Mouse (Mus musculus) spleen, adult 2 months (tissue): ENCODE measurements around the gene Cenps. TPM values are rescaled to one million over a fixed set of nuclear protein-coding genes. Genes with fewer than 3 reads are reported as not detected.
"Not testable (repeated sequence)": the region's sequence is repeated elsewhere in the genome, so short reads cannot be mapped to it uniquely, and the experiment has no call there.

Source experiments
- DNase-seq, 2 experiments: peaks; one replicate each; pipeline versions ENCODE4 v3.0.0 to v3.0.0-alpha.2; 2012 to 2021; ENCODE audit warnings: low spot score in 2 of 2, low read depth in 1 of 2
- H3K27ac ChIP-seq: fragments of 200-500 bp; 2 replicates; pipeline ENCODE4 v1.5.1; 2012; ENCODE audit warnings: low read length, inconsistent platforms; ENCODE audit not compliant: insufficient read depth
- H3K27me3 ChIP-seq: fragments of 200-500 bp; 2 replicates; pipeline ENCODE4 v1.6.1; 2012; ENCODE audit warnings: mild to moderate bottlenecking, moderate library complexity, low read length, inconsistent platforms; ENCODE audit not compliant: control insufficient read depth, insufficient read depth
- H3K36me3 ChIP-seq: fragments of 200-500 bp; 2 replicates; pipeline ENCODE4 v1.6.1; 2012; ENCODE audit warnings: mild to moderate bottlenecking, low read length, inconsistent platforms; ENCODE audit not compliant: control insufficient read depth, insufficient read depth
- H3K4me1 ChIP-seq: fragments of 200-500 bp; 2 replicates; pipeline ENCODE4 v1.6.1; 2011; ENCODE audit warnings: inconsistent platforms; ENCODE audit not compliant: control insufficient read depth, insufficient read depth, insufficient read length
- H3K4me3 ChIP-seq: fragments of 200-500 bp; 2 replicates; pipeline ENCODE4 v1.5.1; 2011; ENCODE audit warnings: mild to moderate bottlenecking, inconsistent platforms; ENCODE audit not compliant: insufficient read depth, insufficient read length; ENCODE audit errors: extremely low read depth
- CTCF ChIP-seq: fragments of 200-500 bp; IDR thresholded peaks from 2 replicates; pipeline ENCODE4 v1.5.1; 2011; ENCODE audit warnings: mild to moderate bottlenecking, inconsistent platforms; ENCODE audit not compliant: insufficient read depth, insufficient read length, insufficient replicate concordance; ENCODE audit errors: extremely low read depth
- POLR2A ChIP-seq: fragments of 200-500 bp; IDR thresholded peaks from 2 replicates; pipeline ENCODE4 v1.6.1; 2011; ENCODE audit warnings: low read depth, low read length, inconsistent platforms
- WGBS: fragments of 180-500 bp; shearing (Covaris S2); methylation state at CpG from one replicate; pipeline ENCODE4 v1.1.7; 2018; 5-methylcytosine and 5-hydroxymethylcytosine counted together
- polyA plus RNA-seq: library from polyadenylated mRNA; depleted of rRNA; stranded (reverse); fragments of >200 nt; gene quantifications from 2 replicates; pipeline ENCODE4 v1.2.3, GENCODE M21; 2012

The Cenps gene
- polyA plus RNA-seq, 1 experiment, result 4.5 TPM

DNA sequence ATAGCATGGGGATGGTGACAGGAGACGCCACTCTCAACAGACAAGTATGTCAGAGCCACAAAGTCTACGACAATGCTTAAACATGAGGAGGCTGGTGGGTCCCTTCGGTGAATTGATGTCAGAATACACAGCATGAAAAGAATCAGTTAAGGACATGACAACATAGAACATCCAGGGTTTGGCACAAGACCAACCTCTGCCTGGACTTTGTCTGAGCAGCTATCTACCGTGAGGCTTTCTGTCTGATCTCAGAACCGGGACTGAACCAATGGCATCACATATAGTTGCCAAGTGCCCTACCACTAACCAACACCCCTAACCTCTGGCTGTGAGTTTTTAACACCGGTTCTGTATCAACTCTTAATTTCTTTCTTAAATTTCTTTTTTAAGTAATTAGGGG lies 39.2 kb upstream of the Cenps start:
- WGBS, result 89% methylated on average over 6 of the region's 6 CpGs
- no peak for DNase-seq
- H3K4me3 ChIP-seq, result no peak overlapping the region
- TF ChIP-seq POLR2A (no peak), CTCF (no peak)
- no peaks in the 10 kb centered on the region for H3K4me1 ChIP-seq
- H3K27me3 ChIP-seq, result no peaks in the 10 kb centered on the region
- no peak overlapping the region for H3K27ac ChIP-seq
- H3K36me3 ChIP-seq, result peaks cover 1% of the 10 kb centered on the region

DNA sequence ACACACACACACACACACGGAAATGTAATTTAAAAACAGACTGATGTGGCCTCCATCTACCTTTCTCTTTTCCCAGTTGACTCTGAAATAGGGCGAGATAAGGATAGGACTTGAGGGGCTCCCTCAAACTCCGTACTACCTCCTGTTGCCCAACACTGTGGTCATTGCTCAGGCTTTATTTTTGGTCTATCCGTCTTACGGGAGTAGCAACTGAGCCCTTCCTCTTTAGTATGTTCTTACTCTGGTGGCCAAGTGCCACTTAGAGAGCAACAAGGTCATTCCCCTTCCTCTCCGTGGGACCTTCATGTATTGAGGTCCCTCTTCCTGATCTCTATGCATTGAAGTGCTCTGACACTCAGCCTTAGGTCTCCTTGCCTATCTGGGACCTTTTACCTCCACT lies 36.2 kb upstream of the Cenps start:
- no peaks in the 10 kb centered on the region for H3K36me3 ChIP-seq
- 63% methylated on average over 6 of the region's 6 CpGs for WGBS
- H3K4me1 ChIP-seq, result no peaks in the 10 kb centered on the region
- no peak overlapping the region for H3K27ac ChIP-seq
- H3K27me3 ChIP-seq, result no peaks in the 10 kb centered on the region
- no peak overlapping the region for H3K4me3 ChIP-seq
- no peak for DNase-seq
- TF ChIP-seq POLR2A (no peak), CTCF (no peak)

DNA sequence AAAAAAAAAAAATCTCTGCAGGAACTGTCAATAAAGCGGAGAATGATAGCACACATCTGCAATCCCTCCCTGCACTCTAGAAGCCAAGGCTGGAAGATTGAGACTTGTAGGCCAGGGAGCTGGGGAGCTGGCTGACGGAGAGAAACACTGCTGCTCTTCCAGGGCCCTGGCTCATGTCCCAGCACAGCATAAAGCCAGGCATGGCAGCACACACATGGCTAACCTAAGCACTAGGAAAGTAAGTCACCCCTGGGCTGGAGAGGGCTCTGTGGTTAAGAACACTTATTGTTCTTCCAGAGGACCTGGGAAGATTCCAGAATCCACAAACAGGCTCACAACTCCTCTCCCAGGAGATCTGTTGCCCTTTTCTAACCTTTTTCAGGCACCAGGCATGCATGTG lies 35.2 kb upstream of the Cenps start:
- TF ChIP-seq CTCF, result no peak
- TF ChIP-seq POLR2A, result no peak

DNA sequence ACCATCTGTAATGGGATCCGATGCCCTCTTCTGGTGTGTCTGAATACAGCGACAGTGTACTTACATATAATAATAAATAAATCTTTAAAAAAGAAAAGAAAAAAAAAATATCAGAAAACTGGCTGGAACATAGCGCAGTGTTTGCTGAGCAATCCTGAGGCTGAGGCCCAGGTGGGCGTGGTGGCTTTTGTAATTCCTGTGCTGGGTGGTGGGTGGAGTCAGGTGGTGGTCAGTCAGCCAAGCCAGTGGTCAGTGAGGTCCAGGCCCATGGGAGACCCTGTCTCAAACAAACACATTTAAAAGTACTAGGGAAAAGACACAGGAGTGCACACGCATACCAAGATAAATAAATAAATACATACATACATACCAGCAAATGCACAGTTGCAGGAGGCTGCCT lies 34.7 kb upstream of the Cenps start:
- no peak overlapping the region for H3K4me3 ChIP-seq
- no peaks in the 10 kb centered on the region for H3K27me3 ChIP-seq
- TF ChIP-seq CTCF (no peak), POLR2A (no peak)
- no peaks in the 10 kb centered on the region for H3K36me3 ChIP-seq
- H3K4me1 ChIP-seq, result no peaks in the 10 kb centered on the region; the same call in 1 of the 2 replicates
- no peak for DNase-seq
- 94% methylated on average over 5 of the region's 5 CpGs for WGBS
- no peak overlapping the region for H3K27ac ChIP-seq

More for the DNA sequence above, 35.2 kb upstream of the Cenps start:
- H3K27me3 ChIP-seq, result no peaks in the 10 kb centered on the region
- WGBS, result 92% methylated on average over 2 of the region's 2 CpGs
- no peak overlapping the region for H3K4me3 ChIP-seq
- H3K36me3 ChIP-seq, result no peaks in the 10 kb centered on the region
- H3K4me1 ChIP-seq, result no peaks in the 10 kb centered on the region; the same call in 1 of the 2 replicates
- no peak overlapping the region for H3K27ac ChIP-seq
- no peak for DNase-seq

DNA sequence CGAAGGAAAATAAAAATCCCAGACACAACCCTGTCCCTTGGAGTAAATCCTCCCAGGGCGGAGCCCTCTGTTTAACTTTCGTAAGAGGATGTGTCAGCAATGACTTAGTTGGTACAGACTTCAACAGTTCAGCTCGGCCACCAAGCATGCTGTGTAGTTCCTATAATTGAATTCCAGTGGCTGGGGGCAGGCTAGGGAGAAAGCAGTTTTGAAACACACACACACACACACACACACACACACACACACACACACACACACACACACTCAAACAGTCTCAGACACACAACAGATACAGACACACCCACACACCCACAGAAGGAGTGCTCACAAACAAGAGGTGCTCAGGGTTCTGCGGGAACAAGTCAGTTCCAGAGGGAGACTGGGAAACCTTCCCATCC lies 34.2 kb upstream of the Cenps start:
- no peak for DNase-seq
- TF ChIP-seq CTCF, result no peak
- no peak for TF ChIP-seq POLR2A
- Histone ChIP-seq H3K27ac (no peak overlapping the region), H3K27me3 (no peaks in the 10 kb centered on the region), H3K36me3 (no peaks in the 10 kb centered on the region), H3K4me1 (no peaks in the 10 kb centered on the region; the same call in 1 of the 2 replicates), H3K4me3 (no peak overlapping the region)
- 65% methylated on average over 5 of the region's 5 CpGs for WGBS

DNA sequence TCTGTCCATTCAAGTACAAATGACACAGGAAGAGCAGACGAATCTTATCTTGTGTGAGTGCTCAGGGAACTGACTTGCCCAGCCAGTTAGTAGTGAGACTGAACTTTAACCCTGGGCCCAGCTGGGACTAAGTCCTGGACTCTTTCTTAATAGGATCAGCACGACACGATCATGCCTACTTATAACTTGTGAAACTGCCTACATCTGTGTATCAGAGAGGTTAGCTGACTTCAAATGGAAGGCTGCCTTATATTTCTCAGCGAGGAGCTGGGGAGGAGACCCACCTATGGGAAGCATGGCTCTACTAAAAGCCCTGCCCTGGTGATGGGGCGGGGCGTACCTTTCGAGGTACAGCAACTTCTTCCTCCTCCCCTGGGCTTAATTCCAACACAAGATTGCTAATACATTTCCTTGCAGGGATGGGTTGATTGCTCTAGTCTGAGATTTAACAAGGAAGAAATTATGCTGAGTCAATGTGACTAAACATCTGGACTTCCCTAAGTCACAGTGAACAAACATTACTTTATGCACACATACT lies 33.0 kb upstream of the Cenps start:
- WGBS, result 61% methylated on average over 7 of the region's 7 CpGs
- DNase-seq, result no peak
- TF ChIP-seq CTCF (no peak), POLR2A (no peak)
- H3K36me3 ChIP-seq, result no peaks in the 10 kb centered on the region
- H3K4me3 ChIP-seq, result no peak overlapping the region
- no peaks in the 10 kb centered on the region; the same call in 1 of the 2 replicates for H3K4me1 ChIP-seq
- no peaks in the 10 kb centered on the region for H3K27me3 ChIP-seq
- no peak overlapping the region for H3K27ac ChIP-seq

DNA sequence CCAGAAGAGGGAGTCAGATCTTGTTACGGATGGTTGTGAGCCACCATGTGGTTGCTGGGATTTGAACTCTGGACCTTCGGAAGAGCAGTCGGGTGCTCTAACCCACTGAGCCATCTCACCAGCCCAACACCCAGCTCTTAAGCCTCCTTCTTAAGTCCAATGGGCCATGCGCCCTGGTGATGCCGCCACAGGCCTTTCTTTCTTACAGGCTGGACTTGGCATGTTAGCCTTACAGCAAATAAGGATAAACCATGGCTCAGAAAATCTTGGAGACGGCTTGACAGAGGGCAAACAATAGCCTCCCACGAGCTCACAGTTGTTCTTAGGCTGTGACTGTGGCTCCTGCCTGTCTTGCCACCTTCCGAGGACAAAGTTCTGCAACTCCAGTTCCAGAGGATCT lies 32.5 kb upstream of the Cenps start:
- H3K36me3 ChIP-seq, H3K4me1 ChIP-seq, H3K27ac ChIP-seq, H3K4me3 ChIP-seq, DNase-seq, H3K27me3 ChIP-seq: not testable (repeated sequence)
- WGBS, result 92% methylated on average over 7 of the region's 8 CpGs
